Mouse (Mus musculus) neural tube, embryonic 14.5 days (tissue): ENCODE results near the gene Ell2. TPM values are rescaled to one million over a fixed set of nuclear protein-coding genes. Genes with fewer than 3 reads are reported as not detected.

Source experiments
- ATAC-seq: fragments of 200-750 bp; cut with Nextera tagmentation; 2 replicates; pipeline ENCODE4 v1.8.0; 2017; ENCODE audit warnings: low read depth, mild to moderate bottlenecking, moderate TSS enrichment, moderate library complexity
- H3K27ac ChIP-seq: fragments of 300-500 bp; sonication (generic); 2 replicates; pipeline ENCODE4 v1.5.1; 2014; ENCODE audit warnings: low read depth, mild to moderate bottlenecking, control low read depth, low read length, moderate library complexity, mixed read lengths
- H3K27me3 ChIP-seq: fragments of 300-500 bp; sonication (generic); 2 replicates; pipeline ENCODE4 v1.6.1; 2014; ENCODE audit warnings: low read length; ENCODE audit not compliant: control insufficient read depth, insufficient read depth
- H3K36me3 ChIP-seq: fragments of 300-500 bp; sonication (generic); 2 replicates; pipeline ENCODE4 v1.6.1; 2014; ENCODE audit warnings: low read length, mixed read lengths; ENCODE audit not compliant: control insufficient read depth, insufficient read depth
- H3K4me1 ChIP-seq: fragments of 300-500 bp; sonication (generic); 2 replicates; pipeline ENCODE4 v1.6.1; 2014; ENCODE audit warnings: low read length; ENCODE audit not compliant: control insufficient read depth, insufficient read depth
- H3K4me2 ChIP-seq: fragments of 300-500 bp; sonication (generic); 2 replicates; pipeline ENCODE4 v1.6.1; 2014; ENCODE audit warnings: mild to moderate bottlenecking, low read depth, low read length, control low read depth
- H3K4me3 ChIP-seq: fragments of 300-500 bp; sonication (generic); 2 replicates; pipeline ENCODE4 v1.5.1; 2014; ENCODE audit warnings: low read depth, low read length, control low read depth, mixed read lengths
- H3K9ac ChIP-seq: fragments of 300-500 bp; sonication (generic); replicated peaks from 2 replicates; pipeline ENCODE4 v1.6.1; 2014; ENCODE audit warnings: low read depth, mild to moderate bottlenecking, control low read depth, low read length, mixed read lengths
- H3K9me3 ChIP-seq: fragments of 300-500 bp; sonication (generic); 2 replicates; pipeline ENCODE4 v1.6.1; 2016; ENCODE audit warnings: low read length; ENCODE audit not compliant: control insufficient read depth
- WGBS: fragments of 180-500 bp; shearing (Covaris S2); extraction: QIAGEN DNeasy Blood & Tissue Kit; methylation state at CpG from one replicate; pipeline ENCODE4 v1.1.7; 2014; 5-methylcytosine and 5-hydroxymethylcytosine counted together
- polyA plus RNA-seq: library from polyadenylated mRNA; unstranded; fragments of >200 nt; fragmentation: Nextera tagmentation; extraction: Ambion mirVana; gene quantifications from 2 replicates; pipeline ENCODE4 v1.2.1, GENCODE M21; 2014

Gene Ell2
- polyA plus RNA-seq, 1 experiment from 2014 or later, result 2.0 TPM

DNA sequence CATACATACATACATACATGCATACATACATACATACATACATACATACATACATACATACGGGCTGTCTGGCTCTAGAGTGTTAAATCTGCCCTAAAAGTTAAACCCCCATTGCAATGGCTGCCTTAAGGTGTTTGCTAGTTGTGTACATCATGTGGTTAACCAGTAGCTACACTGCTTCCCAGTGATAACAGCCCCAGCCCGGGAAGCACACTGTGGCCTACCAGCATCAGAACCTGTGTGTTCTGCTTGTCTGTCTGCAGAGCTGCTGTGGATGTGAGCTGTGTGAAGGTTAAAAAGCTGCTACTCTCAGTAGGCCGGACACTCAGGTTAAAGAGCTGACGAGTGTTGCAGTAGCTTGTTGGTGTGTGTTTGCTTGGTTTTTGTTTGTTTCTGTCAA lies 64.8 kb downstream of the Ell2 start:
- Histone ChIP-seq H3K9ac (no peak overlapping the region), H3K4me1 (no peaks in the 10 kb centered on the region), H3K9me3 (no peaks in the 10 kb centered on the region), H3K4me2 (no peak overlapping the region), H3K27me3 (no peaks in the 10 kb centered on the region), H3K36me3 (no peaks in the 10 kb centered on the region), H3K4me3 (no peak overlapping the region), H3K27ac (no peak overlapping the region)
- 90% methylated on average over 4 of the region's 4 CpGs for WGBS
- no peak for ATAC-seq

DNA sequence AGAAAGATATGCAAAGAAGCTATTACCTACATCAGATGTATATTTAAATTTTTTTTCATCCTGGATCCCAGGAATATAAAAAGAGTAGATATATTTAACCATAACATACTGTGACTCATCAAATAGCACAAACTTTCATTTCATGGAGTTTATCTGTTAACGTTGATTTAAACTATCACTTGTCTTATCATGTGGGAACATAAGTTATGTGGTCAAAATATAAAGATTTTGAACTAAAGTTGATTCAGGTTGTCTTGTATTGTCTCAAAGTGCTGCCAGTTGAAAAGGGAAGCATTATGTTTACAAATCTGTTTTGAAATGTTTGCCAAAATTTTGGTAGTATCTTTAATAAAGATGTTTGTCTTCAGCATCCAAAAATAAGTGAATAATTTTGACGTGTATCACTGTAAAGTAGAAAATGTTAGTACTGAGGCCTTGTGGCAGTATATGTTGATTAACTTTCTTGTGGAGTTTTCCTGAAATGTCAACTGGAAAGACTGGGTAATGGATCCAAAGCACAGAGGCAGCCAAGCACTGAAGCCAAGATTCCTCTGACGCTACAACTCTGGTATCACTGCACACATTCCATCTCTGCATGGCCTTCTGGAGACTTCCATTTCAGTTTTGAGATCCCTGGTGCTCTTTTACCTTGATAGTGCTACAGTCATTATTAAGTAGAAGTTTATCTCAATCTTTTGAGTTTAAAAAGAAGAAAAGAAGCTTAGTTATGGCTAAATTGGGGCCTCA lies 65.6 kb downstream of the Ell2 start:
- no peak overlapping the region for H3K27ac ChIP-seq
- H3K4me3 ChIP-seq, result no peak overlapping the region
- H3K9me3 ChIP-seq, result no peaks in the 10 kb centered on the region
- 97% methylated on average over 3 of the region's 3 CpGs for WGBS
- no peak for ATAC-seq
- H3K27me3 ChIP-seq, result no peaks in the 10 kb centered on the region
- H3K9ac ChIP-seq, result no peak overlapping the region
- H3K4me1 ChIP-seq, result no peaks in the 10 kb centered on the region
- H3K36me3 ChIP-seq, result no peaks in the 10 kb centered on the region
- no peak overlapping the region for H3K4me2 ChIP-seq

DNA sequence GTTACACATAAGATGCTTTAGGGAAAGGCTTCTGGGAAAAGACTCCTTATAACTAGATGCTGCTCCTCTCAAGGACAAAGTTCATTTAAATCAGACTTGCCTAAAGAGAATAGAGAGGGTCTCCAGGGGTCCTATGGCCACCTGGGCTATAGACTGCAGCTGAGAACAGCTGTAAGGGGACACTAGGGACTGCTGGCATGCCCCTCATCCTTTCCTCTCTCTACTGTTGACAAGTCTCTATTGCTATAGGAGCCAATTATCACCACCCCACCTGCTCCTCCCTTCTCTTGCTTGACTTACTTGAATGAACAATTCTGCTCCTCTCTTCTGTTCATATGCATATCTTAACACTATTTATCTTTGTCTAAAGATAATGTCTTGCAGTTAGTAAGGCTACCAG lies 69.4 kb downstream of the Ell2 start:
- no peak overlapping the region for H3K9ac ChIP-seq
- no peak overlapping the region for H3K27ac ChIP-seq
- no peaks in the 10 kb centered on the region for H3K36me3 ChIP-seq
- H3K4me3 ChIP-seq, result no peak overlapping the region
- H3K4me2 ChIP-seq, result no peak overlapping the region
- no peak for ATAC-seq
- no peaks in the 10 kb centered on the region for H3K27me3 ChIP-seq
- H3K9me3 ChIP-seq, result no peaks in the 10 kb centered on the region
- H3K4me1 ChIP-seq, result no peaks in the 10 kb centered on the region

DNA sequence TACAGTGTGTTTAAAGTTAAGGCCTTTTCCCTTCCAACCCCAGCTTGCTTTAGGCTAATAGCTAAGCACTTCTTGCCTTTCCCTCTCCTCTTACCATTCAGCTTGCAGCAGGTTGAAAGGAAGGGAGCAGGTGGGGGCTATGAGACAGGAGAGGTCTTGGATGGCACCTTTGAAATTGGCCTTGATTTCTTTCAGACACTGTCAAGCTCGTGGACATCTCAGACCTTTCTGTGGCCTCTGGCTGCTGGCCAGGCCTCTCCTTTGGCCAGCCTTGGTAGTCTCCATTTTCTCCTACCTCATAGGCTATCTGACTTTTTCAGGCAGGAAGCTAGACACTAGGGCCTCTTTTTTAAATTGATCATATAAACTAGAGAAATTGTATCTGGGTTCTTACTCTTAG lies 70.1 kb downstream of the Ell2 start:
- Histone ChIP-seq H3K27ac (no peak overlapping the region), H3K36me3 (no peaks in the 10 kb centered on the region), H3K27me3 (no peaks in the 10 kb centered on the region), H3K4me1 (no peaks in the 10 kb centered on the region), H3K9ac (no peak overlapping the region), H3K4me2 (no peak overlapping the region), H3K9me3 (no peaks in the 10 kb centered on the region), H3K4me3 (no peak overlapping the region)
- WGBS, result 87% methylated on average over 1 of the region's 1 CpGs
- no peak for ATAC-seq

DNA sequence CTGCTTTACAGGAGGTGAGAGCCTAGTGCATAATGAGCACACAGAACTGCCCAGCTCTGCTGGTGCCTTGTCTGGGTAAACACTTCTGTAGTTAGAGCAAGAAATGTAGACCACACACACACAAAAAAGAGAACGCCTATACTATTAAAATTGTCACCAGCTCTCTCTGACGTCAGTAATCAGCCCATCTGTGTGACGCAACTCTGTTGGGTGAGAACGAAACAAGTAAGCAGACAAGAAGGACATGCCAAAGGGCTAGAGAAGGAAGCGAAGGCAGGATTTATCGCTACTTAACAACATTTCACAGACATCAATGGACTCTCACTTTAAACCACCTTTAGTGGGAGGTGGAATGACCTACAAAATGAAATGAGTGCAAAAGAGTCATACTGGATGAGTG lies 71.6 kb downstream of the Ell2 start:
- Histone ChIP-seq H3K9me3 (no peaks in the 10 kb centered on the region), H3K27ac (no peak overlapping the region), H3K4me3 (no peak overlapping the region), H3K9ac (no peak overlapping the region), H3K4me2 (no peak overlapping the region), H3K36me3 (no peaks in the 10 kb centered on the region), H3K4me1 (no peaks in the 10 kb centered on the region), H3K27me3 (no peaks in the 10 kb centered on the region)
- no peak for ATAC-seq
- 92% methylated on average over 6 of the region's 6 CpGs for WGBS

DNA sequence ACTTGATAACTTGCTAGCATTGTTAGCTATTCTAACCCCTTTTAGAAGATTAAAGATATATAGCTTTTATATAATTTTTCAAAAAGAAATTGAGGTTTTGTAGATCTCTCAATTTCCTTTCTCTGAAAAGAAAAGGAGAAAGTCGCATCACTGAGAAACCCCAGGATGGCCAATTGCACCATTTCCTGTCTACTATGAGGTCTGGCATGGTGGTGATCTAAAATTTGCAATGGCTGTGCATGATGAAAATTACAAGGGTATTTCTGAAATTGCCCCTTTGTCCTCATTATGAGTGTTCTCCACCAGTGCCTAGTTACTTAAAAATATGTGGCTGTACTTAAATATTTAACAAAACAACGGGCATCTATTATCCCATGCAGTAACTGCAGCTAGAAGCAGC lies 72.6 kb downstream of the Ell2 start:
- H3K4me3 ChIP-seq, result no peak overlapping the region
- no peaks in the 10 kb centered on the region for H3K36me3 ChIP-seq
- ATAC-seq, result no peak
- H3K9me3 ChIP-seq, result no peaks in the 10 kb centered on the region
- H3K27me3 ChIP-seq, result no peaks in the 10 kb centered on the region
- no peak overlapping the region for H3K9ac ChIP-seq
- WGBS, result 92% methylated on average over 2 of the region's 2 CpGs
- no peaks in the 10 kb centered on the region for H3K4me1 ChIP-seq
- no peak overlapping the region for H3K27ac ChIP-seq
- no peak overlapping the region for H3K4me2 ChIP-seq

DNA sequence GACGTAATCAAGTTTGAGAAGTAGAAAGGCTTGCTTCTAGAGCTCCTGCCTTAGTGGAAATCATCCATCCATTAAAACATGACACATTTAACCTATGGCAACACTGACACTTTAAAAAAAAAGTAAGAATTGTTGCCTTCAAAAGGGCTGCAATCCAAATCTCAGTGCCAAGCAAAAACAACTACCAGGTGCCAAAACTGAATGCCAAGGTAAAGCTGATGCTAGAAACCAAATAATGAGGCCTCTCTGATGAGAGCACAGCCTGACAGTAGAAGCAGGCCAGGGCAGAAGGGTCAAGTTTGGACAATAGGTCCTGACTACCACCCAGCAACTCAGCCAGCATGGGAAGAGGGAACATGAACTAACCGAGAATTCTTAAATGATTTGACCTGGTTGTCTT lies 73.5 kb downstream of the Ell2 start:
- H3K4me1 ChIP-seq, result no peaks in the 10 kb centered on the region
- 83% methylated on average over 2 of the region's 2 CpGs for WGBS
- no peaks in the 10 kb centered on the region for H3K27me3 ChIP-seq
- H3K4me3 ChIP-seq, result no peak overlapping the region
- H3K27ac ChIP-seq, result no peak overlapping the region
- H3K9ac ChIP-seq, result no peak overlapping the region
- H3K4me2 ChIP-seq, result no peak overlapping the region
- no peaks in the 10 kb centered on the region for H3K36me3 ChIP-seq
- ATAC-seq, result no peak
- H3K9me3 ChIP-seq, result no peaks in the 10 kb centered on the region

DNA sequence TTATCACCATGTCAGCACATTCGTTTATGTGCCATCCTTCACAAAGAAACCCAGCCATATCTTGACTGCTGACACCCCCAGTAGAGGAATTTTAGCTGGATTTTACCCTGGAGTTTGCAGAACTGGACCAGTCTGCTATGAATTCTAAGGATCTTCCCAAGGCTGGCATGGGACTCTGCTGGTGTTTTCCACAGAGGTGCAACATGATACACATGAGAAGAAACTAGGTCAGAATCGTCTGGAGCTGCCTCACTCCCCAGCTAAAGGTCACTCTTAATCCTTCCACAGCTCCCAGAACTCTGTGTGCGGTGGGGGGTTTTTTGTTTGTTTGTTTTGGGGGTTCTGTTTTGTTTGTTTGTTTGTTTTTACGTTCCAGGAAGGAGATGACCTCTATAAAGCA lies 79.2 kb downstream of the Ell2 start:
- ATAC-seq, result no peak
- no peak overlapping the region for H3K27ac ChIP-seq
- no peaks in the 10 kb centered on the region for H3K27me3 ChIP-seq
- H3K4me3 ChIP-seq, result no peak overlapping the region
- 71% methylated on average over 4 of the region's 4 CpGs for WGBS
- H3K9ac ChIP-seq, result no peak overlapping the region
- no peaks in the 10 kb centered on the region for H3K9me3 ChIP-seq
- H3K4me1 ChIP-seq, result no peaks in the 10 kb centered on the region
- H3K4me2 ChIP-seq, result no peak overlapping the region
- no peaks in the 10 kb centered on the region for H3K36me3 ChIP-seq

DNA sequence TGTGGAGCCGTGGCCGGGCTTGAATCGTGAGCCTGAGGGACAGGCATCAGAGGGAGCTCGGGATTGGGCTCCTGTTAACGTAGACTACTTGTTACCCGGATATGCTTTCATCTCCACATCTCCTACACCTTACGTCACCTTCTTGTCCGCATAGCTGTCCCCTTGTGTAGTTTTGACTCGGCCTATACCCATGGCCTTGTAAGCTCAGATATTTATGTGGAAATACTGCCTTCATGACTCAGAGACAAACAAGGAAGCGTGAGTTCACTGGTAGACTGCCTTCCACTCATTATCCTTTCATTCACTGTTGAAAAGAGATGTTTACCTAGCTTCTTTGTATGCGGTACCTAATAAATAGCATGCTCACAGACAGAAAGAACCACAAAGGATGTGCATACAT lies 79.7 kb downstream of the Ell2 start:
- H3K36me3 ChIP-seq, result no peaks in the 10 kb centered on the region
- no peak overlapping the region for H3K27ac ChIP-seq
- ATAC-seq, result no peak
- H3K4me1 ChIP-seq, result no peaks in the 10 kb centered on the region
- no peak overlapping the region for H3K4me3 ChIP-seq
- no peak overlapping the region for H3K9ac ChIP-seq
- H3K4me2 ChIP-seq, result no peak overlapping the region
- no peaks in the 10 kb centered on the region for H3K9me3 ChIP-seq
- no peaks in the 10 kb centered on the region for H3K27me3 ChIP-seq
- 93% methylated on average over 11 of the region's 11 CpGs for WGBS
